Mouse (Mus musculus): ENCODE results near the gene Pdp2. TPM values are rescaled to one million over a fixed set of nuclear protein-coding genes. Genes with fewer than 3 reads are reported as not detected.
A peak's percentile ranks its signal among the peaks of the same experiment; 100 is the strongest.

The Pdp2 gene
- polyA plus RNA-seq, 1 experiment, result 2.4 TPM

- no peak for TF ChIP-seq POLR2A (IDR thresholded peaks at IDR 0.05; ENCODE audit: low read depth, low read length)
- TF ChIP-seq CTCF (IDR thresholded peaks at IDR 0.05; ENCODE audit: extremely low read depth, insufficient read depth, insufficient read length, insufficient replicate concordance), result no peak
- WGBS, result 60% methylated on average over 21 of the region's 21 CpGs
- no peak overlapping the region for H3K4me3 ChIP-seq (ENCODE audit: extremely low read depth, insufficient read depth, insufficient read length)
- no peaks in the 10 kb centered on the region for H3K27me3 ChIP-seq (ENCODE audit: control insufficient read depth, insufficient read depth, low read length)
- H3K36me3 ChIP-seq (ENCODE audit: control insufficient read depth, insufficient read depth, low read length), result peaks cover 8% of the 10 kb centered on the region
- DNase-seq (ENCODE audit: low read depth in 1 of 2, low spot score in 2 of 2), result no peak
- no peak overlapping the region for H3K27ac ChIP-seq (ENCODE audit: insufficient read depth, low read length)
- H3K4me1 ChIP-seq (ENCODE audit: control insufficient read depth, insufficient read depth, insufficient read length), result peaks cover 2% of the 10 kb centered on the region; the same call in 1 of the 2 replicates
These were observed 4.7 kb downstream of the Pdp2 start for GRCm38 (mm10) chr8:104595773-104596536.

- WGBS, result 93% methylated on average over 6 of the region's 6 CpGs
- no peaks in the 10 kb centered on the region for H3K4me1 ChIP-seq (ENCODE audit: control insufficient read depth, insufficient read depth, insufficient read length)
- TF ChIP-seq CTCF (IDR thresholded peaks at IDR 0.05; ENCODE audit: extremely low read depth, insufficient read depth, insufficient read length, insufficient replicate concordance) (no peak), POLR2A (IDR thresholded peaks at IDR 0.05; ENCODE audit: low read depth, low read length) (no peak)
- H3K4me3 ChIP-seq (ENCODE audit: extremely low read depth, insufficient read depth, insufficient read length), result no peak overlapping the region
- no peak overlapping the region for H3K27ac ChIP-seq (ENCODE audit: insufficient read depth, low read length)
- DNase-seq (ENCODE audit: low read depth in 1 of 2, low spot score in 2 of 2), result no peak
- peaks cover 8% of the 10 kb centered on the region for H3K36me3 ChIP-seq (ENCODE audit: control insufficient read depth, insufficient read depth, low read length)
- no peaks in the 10 kb centered on the region for H3K27me3 ChIP-seq (ENCODE audit: control insufficient read depth, insufficient read depth, low read length)
These were observed 6.4 kb downstream of the Pdp2 start for GRCm38 (mm10) chr8:104597656-104598055.

GRCm38 (mm10) chr8:104598496-104598895 is 7.2 kb downstream of the Pdp2 start:
- no peak for DNase-seq (ENCODE audit: low read depth in 1 of 2, low spot score in 2 of 2)
- no peaks in the 10 kb centered on the region for H3K4me1 ChIP-seq (ENCODE audit: control insufficient read depth, insufficient read depth, insufficient read length)
- TF ChIP-seq CTCF (IDR thresholded peaks at IDR 0.05; ENCODE audit: extremely low read depth, insufficient read depth, insufficient read length, insufficient replicate concordance), result no peak
- no peaks in the 10 kb centered on the region for H3K27me3 ChIP-seq (ENCODE audit: control insufficient read depth, insufficient read depth, low read length)
- no peak overlapping the region for H3K27ac ChIP-seq (ENCODE audit: insufficient read depth, low read length)
- H3K36me3 ChIP-seq (ENCODE audit: control insufficient read depth, insufficient read depth, low read length), result peaks cover 8% of the 10 kb centered on the region
- WGBS, result 74% methylated on average over 6 of the region's 6 CpGs
- no peak overlapping the region for H3K4me3 ChIP-seq (ENCODE audit: extremely low read depth, insufficient read depth, insufficient read length)

- no peak overlapping the region for H3K27ac ChIP-seq (ENCODE audit: insufficient read depth, low read length)
- no peak overlapping the region for H3K4me3 ChIP-seq (ENCODE audit: extremely low read depth, insufficient read depth, insufficient read length)
- no peaks in the 10 kb centered on the region for H3K4me1 ChIP-seq (ENCODE audit: control insufficient read depth, insufficient read depth, insufficient read length)
- no peak for DNase-seq (ENCODE audit: low read depth in 1 of 2, low spot score in 2 of 2)
- TF ChIP-seq CTCF (IDR thresholded peaks at IDR 0.05; ENCODE audit: extremely low read depth, insufficient read depth, insufficient read length, insufficient replicate concordance), result no peak
- no peak for TF ChIP-seq POLR2A (IDR thresholded peaks at IDR 0.05; ENCODE audit: low read depth, low read length)
- no peaks in the 10 kb centered on the region for H3K27me3 ChIP-seq (ENCODE audit: control insufficient read depth, insufficient read depth, low read length)
- H3K36me3 ChIP-seq (ENCODE audit: control insufficient read depth, insufficient read depth, low read length), result no peaks in the 10 kb centered on the region
- 56% methylated on average over 7 of the region's 7 CpGs for WGBS
These were observed 10.1 kb downstream of the Pdp2 start for GRCm38 (mm10) chr8:104601386-104601785.

GRCm38 (mm10) chr8:104601941-104602371 is 10.7 kb downstream of the Pdp2 start:
- no peak for TF ChIP-seq CTCF (IDR thresholded peaks at IDR 0.05; ENCODE audit: extremely low read depth, insufficient read depth, insufficient read length, insufficient replicate concordance)
- TF ChIP-seq POLR2A (IDR thresholded peaks at IDR 0.05; ENCODE audit: low read depth, low read length), result no peak
- Histone ChIP-seq H3K4me1 (ENCODE audit: control insufficient read depth, insufficient read depth, insufficient read length) (no peaks in the 10 kb centered on the region), H3K27ac (ENCODE audit: insufficient read depth, low read length) (no peak overlapping the region), H3K27me3 (ENCODE audit: control insufficient read depth, insufficient read depth, low read length) (no peaks in the 10 kb centered on the region), H3K36me3 (ENCODE audit: control insufficient read depth, insufficient read depth, low read length) (no peaks in the 10 kb centered on the region), H3K4me3 (ENCODE audit: extremely low read depth, insufficient read depth, insufficient read length) (no peak overlapping the region)
- no peak for DNase-seq (ENCODE audit: low read depth in 1 of 2, low spot score in 2 of 2)
- WGBS, result 6% methylated on average over 12 of the region's 12 CpGs

GRCm38 (mm10) chr8:104602468-104603244 is 11.4 kb downstream of the Pdp2 start:
- WGBS, result 32% methylated on average over 21 of the region's 21 CpGs
- H3K4me1 ChIP-seq (ENCODE audit: control insufficient read depth, insufficient read depth, insufficient read length), result no peaks in the 10 kb centered on the region
- DNase-seq (ENCODE audit: low read depth in 1 of 2, low spot score in 2 of 2), result peak; percentile 49 to 75
- TF ChIP-seq CTCF (IDR thresholded peaks at IDR 0.05; ENCODE audit: extremely low read depth, insufficient read depth, insufficient read length, insufficient replicate concordance) (peak; percentile 97), POLR2A (IDR thresholded peaks at IDR 0.05; ENCODE audit: low read depth, low read length) (no peak)
- no peak overlapping the region for H3K4me3 ChIP-seq (ENCODE audit: extremely low read depth, insufficient read depth, insufficient read length)
- no peaks in the 10 kb centered on the region for H3K27me3 ChIP-seq (ENCODE audit: control insufficient read depth, insufficient read depth, low read length)
- H3K27ac ChIP-seq (ENCODE audit: insufficient read depth, low read length), result no peak overlapping the region
- H3K36me3 ChIP-seq (ENCODE audit: control insufficient read depth, insufficient read depth, low read length), result no peaks in the 10 kb centered on the region

- no peak for DNase-seq (ENCODE audit: low read depth in 1 of 2, low spot score in 2 of 2)
- H3K36me3 ChIP-seq (ENCODE audit: control insufficient read depth, insufficient read depth, low read length), result no peaks in the 10 kb centered on the region
- H3K27ac ChIP-seq (ENCODE audit: insufficient read depth, low read length), result no peak overlapping the region
- 82% methylated on average over 4 of the region's 4 CpGs for WGBS
- no peak overlapping the region for H3K4me3 ChIP-seq (ENCODE audit: extremely low read depth, insufficient read depth, insufficient read length)
- no peaks in the 10 kb centered on the region for H3K27me3 ChIP-seq (ENCODE audit: control insufficient read depth, insufficient read depth, low read length)
- H3K4me1 ChIP-seq (ENCODE audit: control insufficient read depth, insufficient read depth, insufficient read length), result no peaks in the 10 kb centered on the region
- TF ChIP-seq CTCF (IDR thresholded peaks at IDR 0.05; ENCODE audit: extremely low read depth, insufficient read depth, insufficient read length, insufficient replicate concordance) (no peak), POLR2A (IDR thresholded peaks at IDR 0.05; ENCODE audit: low read depth, low read length) (no peak)
These were observed 12.0 kb downstream of the Pdp2 start for GRCm38 (mm10) chr8:104603245-104603593.
